Mouse (Mus musculus) midbrain, postnatal 0 days (tissue): ENCODE measurements around the gene Gm15737. TPM values are rescaled to one million over a fixed set of nuclear protein-coding genes. Genes with fewer than 3 reads are reported as not detected.

Experiments used
- ATAC-seq: fragments of 200-750 bp; cut with Nextera tagmentation; 2 replicates; pipeline ENCODE4 v1.8.0; 2017; ENCODE audit warnings: moderate number of reproducible peaks, mild to moderate bottlenecking, moderate TSS enrichment, moderate library complexity; ENCODE audit not compliant: low FRiP score
- DNase-seq: peaks from one replicate; pipeline ENCODE4 v3.0.0-alpha.2; 2015; ENCODE audit warnings: low spot score
- H3K27ac ChIP-seq: fragments of 300-500 bp; sonication (generic); 2 replicates; pipeline ENCODE4 v1.5.1; 2014; ENCODE audit warnings: low read depth, mild to moderate bottlenecking, low read length, mixed read lengths
- H3K27me3 ChIP-seq: fragments of 300-500 bp; sonication (generic); 2 replicates; pipeline ENCODE4 v1.6.1; 2014; ENCODE audit warnings: low read length, control low read depth, mixed read lengths; ENCODE audit not compliant: insufficient read depth
- H3K36me3 ChIP-seq: fragments of 300-500 bp; sonication (generic); 2 replicates; pipeline ENCODE4 v1.6.1; 2014; ENCODE audit warnings: low read length, control low read depth, mixed read lengths; ENCODE audit not compliant: insufficient read depth
- H3K4me1 ChIP-seq: fragments of 300-500 bp; sonication (generic); 2 replicates; pipeline ENCODE4 v1.6.1; 2014; ENCODE audit warnings: mild to moderate bottlenecking, control low read depth, antibody characterized with exemption, low read length, mixed read lengths; ENCODE audit not compliant: insufficient read depth
- H3K4me2 ChIP-seq: fragments of 300-500 bp; sonication (generic); 2 replicates; pipeline ENCODE4 v1.6.1; 2014; ENCODE audit warnings: low read depth, mild to moderate bottlenecking, low read length, mixed read lengths; ENCODE audit not compliant: poor library complexity, severe bottlenecking
- H3K4me3 ChIP-seq: fragments of 300-500 bp; sonication (generic); 2 replicates; pipeline ENCODE4 v1.5.1; 2014; ENCODE audit warnings: low read depth, mild to moderate bottlenecking, low read length, moderate library complexity
- H3K9ac ChIP-seq: fragments of 300-500 bp; sonication (generic); replicated peaks from 2 replicates; pipeline ENCODE4 v1.6.1; 2014; ENCODE audit warnings: mild to moderate bottlenecking, low read length, moderate library complexity, mixed read lengths; ENCODE audit not compliant: poor library complexity, severe bottlenecking
- H3K9me3 ChIP-seq: fragments of 300-500 bp; sonication (generic); 2 replicates; pipeline ENCODE4 v1.6.1; 2016; ENCODE audit warnings: low read length, control low read depth
- CTCF ChIP-seq: IDR thresholded peaks from 2 replicates; pipeline ENCODE4 v1.5.1; 2016; ENCODE audit warnings: antibody characterized with exemption, mild to moderate bottlenecking
- WGBS: fragments of 180-500 bp; shearing (Covaris S2); extraction: QIAGEN DNeasy Blood & Tissue Kit; methylation state at CpG from one replicate; pipeline ENCODE4 v1.1.7; 2014; 5-methylcytosine and 5-hydroxymethylcytosine counted together
- polyA plus RNA-seq: library from polyadenylated mRNA; unstranded; fragments of >200 nt; fragmentation: Nextera tagmentation; extraction: Ambion mirVana; gene quantifications from 2 replicates; pipeline ENCODE4 v1.2.1, GENCODE M21; 2015
- total RNA-seq: library from RNA; depleted of rRNA; stranded (reverse); fragments of >200 nt; gene quantifications from 2 replicates; pipeline ENCODE4 v1.2.3, GENCODE M21; 2014; rRNA removed

Gm15737 gene
- total and polyA plus RNA-seq, 2 experiments from 2014 or later = not detected

- H3K27me3 ChIP-seq = no peaks in the 10 kb centered on the region
- ATAC-seq (no peak), DNase-seq (no peak)
- H3K27ac ChIP-seq = no peak overlapping the region
- H3K9ac ChIP-seq = no peak overlapping the region
- H3K36me3 ChIP-seq = no peaks in the 10 kb centered on the region
- no peak for TF ChIP-seq CTCF
- H3K9me3 ChIP-seq = no peaks in the 10 kb centered on the region
- 73% methylated on average over 10 of the region's 10 CpGs for WGBS
- H3K4me3 ChIP-seq = no peak overlapping the region
- H3K4me2 ChIP-seq = no peak overlapping the region
- no peaks in the 10 kb centered on the region for H3K4me1 ChIP-seq
These were observed 52.0 kb downstream of the Gm15737 start for GRCm38 (mm10) chr6:92920938-92921689.

- H3K9ac ChIP-seq = no peak overlapping the region
- WGBS = 58% methylated on average over 4 of the region's 4 CpGs
- no peak overlapping the region for H3K4me2 ChIP-seq
- H3K27ac ChIP-seq = no peak overlapping the region
- H3K36me3 ChIP-seq = no peaks in the 10 kb centered on the region
- TF ChIP-seq CTCF = no peak
- H3K4me3 ChIP-seq = no peak overlapping the region
- no peaks in the 10 kb centered on the region for H3K9me3 ChIP-seq
- no peaks in the 10 kb centered on the region for H3K4me1 ChIP-seq
- ATAC-seq = no peak
- H3K27me3 ChIP-seq = no peaks in the 10 kb centered on the region
- DNase-seq = no peak
These were observed 52.7 kb downstream of the Gm15737 start for GRCm38 (mm10) chr6:92921843-92922242.

GRCm38 (mm10) chr6:92924536-92924935 is 55.4 kb downstream of the Gm15737 start:
- Histone ChIP-seq H3K4me2 (no peak overlapping the region), H3K9ac (no peak overlapping the region), H3K27me3 (no peaks in the 10 kb centered on the region), H3K36me3 (no peaks in the 10 kb centered on the region), H3K9me3 (no peaks in the 10 kb centered on the region), H3K4me1 (no peaks in the 10 kb centered on the region), H3K4me3 (no peak overlapping the region), H3K27ac (no peak overlapping the region)
- ATAC-seq (no peak), DNase-seq (no peak)
- no peak for TF ChIP-seq CTCF
- 59% methylated on average over 8 of the region's 8 CpGs for WGBS

DNA sequence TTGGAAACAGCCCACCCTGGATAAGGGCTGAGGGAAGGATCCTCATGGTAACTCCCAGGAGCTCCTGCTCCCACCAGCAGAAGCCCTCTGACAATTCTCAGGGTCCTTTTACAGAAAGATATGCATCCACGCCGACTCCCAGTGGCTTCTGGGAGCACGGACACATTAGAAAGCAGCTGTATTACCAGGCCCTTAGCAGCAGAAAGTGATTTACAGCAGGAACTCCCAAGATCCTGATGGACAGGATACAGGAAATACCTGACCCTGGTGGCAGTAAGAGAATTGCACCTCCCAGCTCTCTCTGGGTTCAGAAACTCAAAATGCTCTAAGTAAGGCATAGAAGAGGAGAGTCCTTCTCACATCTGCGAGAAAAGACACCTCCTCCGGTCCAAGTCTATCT is 59.1 kb downstream of the Gm15737 start:
- ATAC-seq (no peak), DNase-seq (no peak)
- no peak overlapping the region for H3K4me2 ChIP-seq
- WGBS = 91% methylated on average over 5 of the region's 5 CpGs
- H3K9ac ChIP-seq = no peak overlapping the region
- H3K27me3 ChIP-seq = no peaks in the 10 kb centered on the region
- no peak overlapping the region for H3K4me3 ChIP-seq
- no peak overlapping the region for H3K27ac ChIP-seq
- H3K9me3 ChIP-seq = no peaks in the 10 kb centered on the region
- TF ChIP-seq CTCF = no peak
- H3K4me1 ChIP-seq = no peaks in the 10 kb centered on the region
- H3K36me3 ChIP-seq = no peaks in the 10 kb centered on the region

Other genes with a start within 250 kb of the Gm15737 start
- gene Prickle2, start 163.2 kb upstream of the Gm15737 start, total RNA-seq = 27.4 and 29.1 TPM in 2 replicates
- gene Prickle2, start 163.2 kb upstream of the Gm15737 start, polyA plus RNA-seq = 9.7 and 10.9 TPM in 2 replicates
- gene A730049H05Rik, start 52.9 kb upstream of the Gm15737 start, total RNA-seq = 0.82 and 1.1 TPM in 2 replicates
- 0.43 and 0.83 TPM in 2 replicates for gene A730049H05Rik, start 52.9 kb upstream of the Gm15737 start, polyA plus RNA-seq
- 8.3 and 9.4 TPM in 2 replicates for gene Adamts9, start 74.1 kb downstream of the Gm15737 start, total RNA-seq
- 0.81 and 2.0 TPM in 2 replicates for gene Adamts9, start 74.1 kb downstream of the Gm15737 start, polyA plus RNA-seq